Mouse (Mus musculus): ENCODE results near the gene Unc13b. TPM values are rescaled to one million over a fixed set of nuclear protein-coding genes. Genes with fewer than 3 reads are reported as not detected.

Unc13b gene
- total RNA-seq (2021): 1 to 10 TPM; 2.1 to 2.9 TPM
- long read RNA-seq, experiment 1, full-length matches to known transcripts: 1 of 2 reads
- long read RNA-seq, experiment 1, partial matches to known transcripts: 0 of 2 reads
- long read RNA-seq, experiment 1, other reads (novel, unspliced or antisense): 1 of 2 reads
- long read RNA-seq, experiment 2, partial matches to known transcripts: 0 of 1 reads
- long read RNA-seq, experiment 2, other reads (novel, unspliced or antisense): 1 of 1 reads

DNA sequence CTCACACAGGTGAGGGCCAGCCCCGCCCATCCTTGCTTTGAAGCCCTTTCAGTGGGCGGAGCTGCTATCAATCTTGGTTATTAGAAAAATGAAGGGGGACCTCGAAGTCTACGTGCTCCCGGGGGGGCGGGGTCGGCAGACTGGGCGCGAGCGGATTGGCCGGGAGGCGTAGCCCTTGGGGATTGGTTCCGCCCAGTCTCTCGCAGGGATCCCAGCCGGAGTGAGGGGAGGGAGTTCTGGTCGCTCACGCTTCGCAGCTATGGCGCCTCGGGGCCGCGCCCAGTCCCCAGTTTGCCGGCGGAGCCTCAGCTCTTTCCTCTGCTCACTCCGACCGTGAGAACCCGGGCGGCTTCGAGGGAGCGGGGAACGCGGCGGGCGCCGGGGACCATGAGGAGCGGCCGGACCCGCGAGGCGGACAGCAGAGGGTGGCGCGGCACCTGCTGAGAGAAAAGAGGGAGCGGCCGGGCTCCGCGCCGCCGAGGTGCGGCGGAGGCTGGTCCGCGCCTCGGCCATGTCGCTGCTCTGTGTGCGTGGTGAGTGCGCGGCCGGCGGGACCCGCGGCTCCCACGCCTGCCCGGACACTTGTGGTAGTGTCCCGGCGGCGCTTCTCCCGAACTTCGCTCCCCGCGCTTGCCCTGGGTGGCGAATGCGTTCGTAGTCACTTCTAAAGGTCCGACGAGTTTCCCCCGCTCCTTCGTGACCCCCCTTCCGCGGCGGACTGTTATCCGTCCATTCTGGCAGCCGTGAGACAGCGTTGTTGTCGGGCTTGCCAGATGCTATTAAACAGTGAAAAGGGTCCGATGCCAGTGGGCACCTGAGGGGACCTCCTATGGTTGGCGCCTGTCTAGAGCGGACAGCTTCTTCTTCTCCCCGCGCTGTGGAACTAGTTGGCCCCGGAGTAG lies at the start of gene Unc13b:
Gene Unc13b, plus strand, starts transcription at position 201 of the 902 bp plus-strand sequence.
- peak within 1 kb of the TSS; percentile 82 for H3K4me3 ChIP-seq
- H3K27ac ChIP-seq: peak within 1 kb of the TSS; percentile 85
- peak; percentile 91 for DNase-seq
- TF ChIP-seq CTCF (IDR thresholded peaks at IDR 0.05): no peak
- intact Hi-C loops (cut with DNase I): no loop called here

DNA sequence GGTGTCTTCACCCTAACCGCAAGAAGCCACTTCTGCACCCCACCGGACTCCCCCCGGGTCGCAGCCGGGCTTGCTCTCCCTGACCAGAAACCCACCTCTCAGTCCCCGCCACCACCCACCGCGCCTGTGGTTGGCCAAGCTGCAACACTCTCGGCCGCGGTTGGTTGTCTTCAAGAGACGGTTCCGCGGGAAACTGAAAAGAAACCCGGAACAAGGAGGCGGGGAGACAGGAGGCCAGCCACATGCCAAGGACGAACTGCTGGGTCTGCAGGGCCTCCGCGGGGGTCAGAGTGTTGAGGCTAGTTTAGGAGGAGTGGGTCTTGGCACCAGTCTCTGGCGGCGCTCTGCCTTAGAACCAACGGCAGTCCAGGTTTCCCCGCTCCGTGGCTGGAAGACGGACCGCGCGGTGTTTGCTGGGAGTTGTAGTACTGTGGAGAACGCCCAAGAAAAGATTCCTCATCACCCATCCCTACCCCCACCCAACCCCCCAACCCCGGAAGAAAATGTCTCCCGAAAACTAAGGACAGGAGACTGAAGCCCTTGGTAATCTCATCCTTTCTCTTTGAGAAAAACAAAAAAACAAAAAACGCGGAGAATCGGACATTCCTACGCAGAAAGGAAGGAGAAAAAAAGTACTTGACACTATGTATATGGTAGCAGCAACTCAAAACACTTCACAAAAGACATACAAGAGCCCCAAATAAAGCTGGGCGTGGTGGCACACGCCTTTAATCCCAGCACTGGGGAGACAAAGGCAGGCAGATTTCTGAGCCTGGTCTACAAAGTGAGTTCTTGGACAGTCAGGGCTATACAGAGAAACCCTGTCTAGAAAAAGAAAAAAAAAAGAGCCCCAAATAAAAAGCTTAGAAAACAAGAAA lies 48.4 kb upstream of the Unc13b start, which contains the start of gene Fancg:
Gene Fancg, minus strand, starts transcription at position 346 of the 878 bp plus-strand sequence.
- Histone ChIP-seq H3K27ac (peak within 1 kb of the TSS; percentile 70), H3K4me3 (peak within 1 kb of the TSS; percentile 89)
- TF ChIP-seq CTCF (IDR thresholded peaks at IDR 0.05): no peak
- DNase-seq: peak; percentile 88
- intact Hi-C loops (cut with DNase I): no loop called here

DNA sequence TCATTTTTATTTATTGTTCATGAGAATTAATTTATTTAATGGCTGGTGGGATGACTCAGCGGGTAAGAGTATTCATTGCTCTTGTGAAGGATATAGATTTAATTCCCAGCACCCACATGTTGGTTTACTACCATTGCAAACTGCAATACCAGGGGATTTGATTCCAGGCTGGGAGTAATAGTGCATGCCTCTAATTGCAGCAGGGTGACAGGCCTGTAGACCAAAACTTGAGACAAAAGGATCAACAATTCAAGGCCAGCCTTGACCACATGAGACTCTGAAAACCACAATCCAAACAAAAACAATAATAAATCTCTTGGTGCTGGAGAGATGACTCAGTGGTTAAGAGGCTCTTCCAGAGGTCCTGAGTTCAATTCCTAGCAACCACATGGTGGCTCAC lies 46.7 kb upstream of the Unc13b start:
- intact Hi-C loops (cut with DNase I): no loop called here
- no peak for DNase-seq
- H3K27ac ChIP-seq: no peak overlapping the region
- TF ChIP-seq CTCF (IDR thresholded peaks at IDR 0.05): no peak
- no peak overlapping the region for H3K4me3 ChIP-seq

DNA sequence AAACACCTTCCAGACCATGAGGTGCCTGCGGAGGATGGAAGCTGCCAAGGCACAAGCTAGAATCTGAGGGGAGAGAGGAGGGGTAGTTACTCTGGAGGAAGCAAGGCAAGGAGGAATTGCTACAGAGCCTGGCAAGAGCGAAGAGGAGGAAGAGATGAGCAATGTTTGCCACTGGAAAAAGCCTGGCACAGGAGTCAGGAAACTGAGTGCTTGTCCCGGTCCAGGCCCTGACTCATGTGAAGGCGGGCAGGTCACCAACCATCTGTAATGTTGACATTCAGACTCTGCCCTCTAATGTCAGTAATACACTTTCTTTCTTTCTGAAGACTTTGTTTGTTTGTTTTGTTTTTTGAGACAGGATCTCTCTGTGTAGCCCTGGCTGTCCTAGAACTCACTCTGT lies 40.6 kb upstream of the Unc13b start:
- Histone ChIP-seq H3K27ac (no peak overlapping the region), H3K4me3 (no peak overlapping the region)
- intact Hi-C loops (cut with DNase I): no loop called here
- no peak for TF ChIP-seq CTCF (IDR thresholded peaks at IDR 0.05)
- DNase-seq: no peak

DNA sequence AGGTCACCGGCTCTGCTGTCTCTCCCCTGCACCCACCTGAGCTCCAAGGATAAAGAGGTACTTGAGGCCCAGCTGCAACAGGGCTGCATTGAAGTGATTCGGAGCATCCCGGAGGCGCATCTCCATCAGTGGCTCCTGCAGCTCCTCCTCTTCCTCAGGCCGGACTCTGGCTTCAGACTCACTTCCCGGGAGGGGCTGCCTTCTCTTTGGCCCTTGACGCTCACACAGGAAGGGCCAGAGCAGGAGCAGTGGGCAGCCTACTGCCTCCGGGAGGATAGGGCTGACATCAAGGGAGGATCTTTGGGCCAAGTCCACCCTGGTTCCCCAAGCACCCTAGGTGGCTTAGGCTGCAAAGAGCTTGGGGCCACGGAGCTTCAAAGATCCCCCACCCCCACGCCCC lies 39.6 kb upstream of the Unc13b start:
- no peak for TF ChIP-seq CTCF (IDR thresholded peaks at IDR 0.05)
- H3K27ac ChIP-seq: no peak overlapping the region
- intact Hi-C loops (cut with DNase I): no loop called here
- no peak for DNase-seq
- H3K4me3 ChIP-seq: no peak overlapping the region

GRCm38 (mm10) chr4:43019641-43020465 lies 38.9 kb upstream of the Unc13b start:
- H3K4me3 ChIP-seq: no peak overlapping the region
- no peak for TF ChIP-seq CTCF (IDR thresholded peaks at IDR 0.05)
- DNase-seq: no peak
- H3K27ac ChIP-seq: no peak overlapping the region
- intact Hi-C loops (cut with DNase I): no loop called here

- Histone ChIP-seq H3K4me3 (no peak overlapping the region), H3K27ac (no peak overlapping the region)
- DNase-seq: no peak
- no peak for TF ChIP-seq CTCF (IDR thresholded peaks at IDR 0.05)
- intact Hi-C loops (cut with DNase I): no loop called here
Measured at GRCm38 (mm10) chr4:43020876-43021275, 37.9 kb upstream of the Unc13b start.

DNA sequence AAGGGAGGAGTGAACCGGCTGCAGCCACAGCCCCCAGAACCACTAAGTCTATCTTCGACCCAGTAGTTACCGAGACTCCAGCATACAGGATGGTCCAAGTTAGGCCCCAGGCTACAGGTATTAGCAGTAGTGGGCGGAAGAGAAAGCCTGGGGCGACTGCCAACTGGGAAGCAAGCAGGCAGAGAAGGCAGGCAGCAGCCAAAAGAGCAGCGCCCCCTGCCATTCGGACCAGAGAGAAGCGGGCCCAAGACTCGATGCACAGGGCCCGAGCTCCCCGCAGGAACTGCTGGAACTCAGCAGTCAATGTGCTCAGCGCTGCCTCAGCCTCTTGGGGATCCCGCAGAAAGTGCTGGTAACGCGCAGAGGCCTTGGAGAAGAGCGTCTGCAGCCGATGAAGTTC lies 37.4 kb upstream of the Unc13b start:
- H3K4me3 ChIP-seq: no peak overlapping the region
- no peak for TF ChIP-seq CTCF (IDR thresholded peaks at IDR 0.05)
- intact Hi-C loops (cut with DNase I): no loop called here
- H3K27ac ChIP-seq: no peak overlapping the region
- DNase-seq: no peak

- Histone ChIP-seq H3K27ac (peak overlapping the region; percentile 95), H3K4me3 (peak overlapping the region; percentile 75)
- TF ChIP-seq CTCF (IDR thresholded peaks at IDR 0.05): no peak
- DNase-seq: no peak
- intact Hi-C loops (cut with DNase I): loop anchor here (1.0 kb wide), 1 partner anchor 19 kb away; no protein-coding TSS in a partner anchor
Measured at GRCm38 (mm10) chr4:43024673-43025072, 34.1 kb upstream of the Unc13b start.

DNA sequence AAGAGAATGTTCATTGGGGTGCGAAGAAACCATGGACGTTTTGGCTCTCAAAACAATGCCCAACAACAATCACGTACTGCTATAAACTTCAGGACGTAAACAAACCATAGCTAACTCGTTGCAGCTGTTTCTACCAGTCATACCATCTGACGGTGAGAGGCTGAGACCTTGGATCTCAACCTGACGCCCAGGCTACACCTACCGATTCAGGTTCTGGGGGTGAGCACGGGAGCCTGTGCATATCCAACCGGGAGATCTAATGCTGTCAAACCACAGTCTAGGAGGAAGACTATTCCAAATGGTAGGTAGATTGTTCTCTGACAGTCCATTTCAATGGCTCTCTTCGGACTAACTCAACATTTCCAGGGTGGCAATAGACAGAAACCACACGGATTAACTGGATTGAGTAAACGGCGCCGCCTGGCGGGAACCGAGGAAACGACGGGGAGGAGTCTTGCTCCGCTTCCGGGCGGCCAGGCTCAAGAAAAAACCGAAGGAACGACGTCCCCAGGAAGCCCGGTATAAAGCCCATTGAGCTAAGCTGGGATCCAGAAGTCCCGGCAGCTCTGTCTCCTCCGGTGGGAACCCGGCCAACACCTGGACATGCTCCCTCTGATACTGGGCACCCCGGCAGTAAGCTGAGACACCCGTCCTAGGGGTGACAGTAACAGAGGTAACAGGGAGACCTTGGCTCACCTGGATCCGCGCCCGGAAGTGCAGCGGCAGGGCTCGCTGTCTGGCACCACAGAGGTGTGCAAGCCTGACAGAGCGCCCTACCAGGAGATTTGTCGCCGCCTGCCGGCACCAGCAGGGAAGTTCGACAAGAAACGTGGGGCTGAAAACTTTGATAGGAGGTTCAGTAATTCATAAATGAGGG lies 33.4 kb upstream of the Unc13b start, which contains the start of gene Pigo:
Gene Pigo, minus strand, starts transcription at position 736 of the 877 bp plus-strand sequence.
- intact Hi-C loops (cut with DNase I): loop anchor here (1.0 kb wide), 1 partner anchor 20 kb away; no protein-coding TSS in a partner anchor
- Histone ChIP-seq H3K27ac (peak within 1 kb of the TSS; percentile 95), H3K4me3 (peak within 1 kb of the TSS; percentile 75)
- peak; percentile 65 for TF ChIP-seq CTCF (IDR thresholded peaks at IDR 0.05)
- peak; percentile 96 for DNase-seq

- no peak for TF ChIP-seq CTCF (IDR thresholded peaks at IDR 0.05)
- no peak overlapping the region for H3K4me3 ChIP-seq
- H3K27ac ChIP-seq: no peak overlapping the region
- intact Hi-C loops (cut with DNase I): no loop called here
- DNase-seq: no peak
Measured at GRCm38 (mm10) chr4:43029121-43029520, 29.6 kb upstream of the Unc13b start.

All from gastrocnemius, adult 2 months (tissue).